Mouse (Mus musculus) liver, embryonic 15.5 days (tissue): ENCODE results near the gene B230104I21Rik. TPM values are rescaled to one million over a fixed set of nuclear protein-coding genes. Genes with fewer than 3 reads are reported as not detected.

Source experiments
- ATAC-seq: fragments of 200-750 bp; cut with Nextera tagmentation; 2 replicates; pipeline ENCODE4 v1.8.0; 2017; ENCODE audit warnings: moderate number of reproducible peaks, mild to moderate bottlenecking, moderate library complexity; ENCODE audit not compliant: insufficient read depth
- H3K27ac ChIP-seq: fragments of 300-500 bp; sonication (generic); replicated peaks from 2 replicates; pipeline ENCODE4 v1.5.1; 2015; ENCODE audit warnings: mild to moderate bottlenecking, inconsistent platforms
- H3K27me3 ChIP-seq: fragments of 300-500 bp; sonication (generic); 2 replicates; pipeline ENCODE4 v1.6.1; 2015; ENCODE audit warnings: mild to moderate bottlenecking, inconsistent platforms
- H3K36me3 ChIP-seq: fragments of 300-500 bp; sonication (generic); replicated peaks from 2 replicates; pipeline ENCODE4 v1.6.1; 2015; ENCODE audit warnings: moderate library complexity, mild to moderate bottlenecking, inconsistent platforms
- H3K4me1 ChIP-seq: fragments of 300-500 bp; sonication (generic); replicated peaks from 2 replicates; pipeline ENCODE4 v1.6.1; 2015; ENCODE audit warnings: inconsistent platforms
- H3K4me2 ChIP-seq: fragments of 300-500 bp; sonication (generic); 2 replicates; pipeline ENCODE4 v1.6.1; 2015; ENCODE audit warnings: moderate library complexity, mild to moderate bottlenecking, inconsistent platforms
- H3K4me3 ChIP-seq: fragments of 300-500 bp; sonication (generic); replicated peaks from 2 replicates; pipeline ENCODE4 v1.5.1; 2015; ENCODE audit warnings: mild to moderate bottlenecking, inconsistent platforms
- H3K9ac ChIP-seq: fragments of 300-500 bp; sonication (generic); 2 replicates; pipeline ENCODE4 v1.6.1; 2015; ENCODE audit warnings: moderate library complexity, mild to moderate bottlenecking, inconsistent platforms
- H3K9me3 ChIP-seq: fragments of 300-500 bp; sonication (generic); replicated peaks from 2 replicates; pipeline ENCODE4 v1.6.1; 2016; ENCODE audit warnings: inconsistent platforms
- WGBS: fragments of 180-500 bp; shearing (Covaris S2); methylation state at CpG from one replicate; pipeline ENCODE4 v1.1.7; 2015; ENCODE audit warnings: mixed read lengths; ENCODE audit not compliant: insufficient replicate concordance; 5-methylcytosine and 5-hydroxymethylcytosine counted together
- polyA plus RNA-seq: library from polyadenylated mRNA; unstranded; fragments of >200 nt; fragmentation: Nextera tagmentation; extraction: Ambion mirVana; gene quantifications from 2 replicates; pipeline ENCODE4 v1.2.1, GENCODE M21; 2015

Gene B230104I21Rik
- polyA plus RNA-seq, 1 experiment from 2014 or later: not detected

GRCm38 (mm10) chr4:154396652-154397301 is 60.9 kb downstream of the B230104I21Rik start:
- no peaks in the 10 kb centered on the region for H3K27me3 ChIP-seq
- no peak overlapping the region for H3K27ac ChIP-seq
- H3K4me2 ChIP-seq: no peak overlapping the region
- H3K9me3 ChIP-seq: no peaks in the 10 kb centered on the region
- no peak overlapping the region for H3K4me3 ChIP-seq
- H3K9ac ChIP-seq: no peak overlapping the region
- 71% methylated on average over 14 of the region's 14 CpGs for WGBS
- ATAC-seq: no peak
- no peaks in the 10 kb centered on the region for H3K36me3 ChIP-seq
- H3K4me1 ChIP-seq: peaks cover 19% of the 10 kb centered on the region

Other genes with a start within 250 kb of the B230104I21Rik start
- gene Trp73, start 195.9 kb upstream of the B230104I21Rik start, polyA plus RNA-seq: 0.05 TPM in 1 of 2 replicates, not detected in the other
- gene Wrap73, start 193.8 kb upstream of the B230104I21Rik start, polyA plus RNA-seq: 26.4 and 26.8 TPM in 2 replicates
- gene Tprgl, start 175.5 kb upstream of the B230104I21Rik start, polyA plus RNA-seq: 149 and 154 TPM in 2 replicates
- gene Megf6, start 165.4 kb upstream of the B230104I21Rik start, polyA plus RNA-seq: 1.4 and 2.1 TPM in 2 replicates
- gene Arhgef16, start 34.5 kb upstream of the B230104I21Rik start, polyA plus RNA-seq: 4.9 and 5.6 TPM in 2 replicates